Mouse (Mus musculus) midbrain, embryonic 11.5 days (tissue): Measurements from ENCODE around the gene Zfp185. TPM values are rescaled to one million over a fixed set of nuclear protein-coding genes. Genes with fewer than 3 reads are reported as not detected.

Experiments
- microRNA counts: library from miRNA; unstranded; fragments of <30 nt; microRNA quantifications from one replicate; lab custom pipeline; 2015
- microRNA-seq: library from miRNA; unstranded; fragments of <30 nt; microRNA quantifications from one replicate; pipeline ENCODE4, GENCODE M21; 2017
- polyA plus RNA-seq: library from polyadenylated mRNA; unstranded; fragments of >200 nt; fragmentation: Nextera tagmentation; extraction: Ambion mirVana; gene quantifications from 2 replicates; pipeline ENCODE4 v1.2.1, GENCODE M21; 2014

Zfp185 gene
- polyA plus RNA-seq, 1 experiment from 2014 or later = 3.9 TPM

MicroRNAs encoded within 50 kb of the gene (microRNA counts, 519-probe panel; counts per million panel counts)
- microRNA mmu-miR-2137 (lab: Ali Mortazavi, UCI) = not detected

Small RNAs within 50 kb of the gene (microRNA-seq; reads per million reads assigned to microRNA genes)
- gene Mir2137 = 149 reads per million, percentile 58 among the genes with 10 or more reads in this experiment

Other genes with a start within 250 kb of the Zfp185 start
- gene Gabrq, start 162.2 kb upstream of the Zfp185 start, polyA plus RNA-seq = 1.1 and 1.3 TPM in 2 replicates
- gene Cetn2, start 68.9 kb upstream of the Zfp185 start, polyA plus RNA-seq = 136 and 148 TPM in 2 replicates
- gene Nsdhl, start 68.8 kb upstream of the Zfp185 start, polyA plus RNA-seq = 52.5 and 54.4 TPM in 2 replicates
- not detected in 2 replicates for gene Pnma5, start 49.8 kb downstream of the Zfp185 start, polyA plus RNA-seq
- gene Pnma3, start 77.4 kb downstream of the Zfp185 start, polyA plus RNA-seq = 0.57 and 0.59 TPM in 2 replicates
- 0.42 and 0.58 TPM in 2 replicates for gene Xlr4a, start 95.1 kb downstream of the Zfp185 start, polyA plus RNA-seq
- 3.8 and 4.7 TPM in 2 replicates for gene Xlr3a, start 109.8 kb downstream of the Zfp185 start, polyA plus RNA-seq
- 0.23 TPM in 1 of 2 replicates, not detected in the other for gene Gm14685, start 129.7 kb downstream of the Zfp185 start, polyA plus RNA-seq
- not detected in 2 replicates for gene Xlr5b, start 161.5 kb downstream of the Zfp185 start, polyA plus RNA-seq
- 0.27 TPM in 1 of 2 replicates, not detected in the other for gene DXBay18, start 162.1 kb downstream of the Zfp185 start, polyA plus RNA-seq
- not detected in 2 replicates for gene Spin2d, start 189.7 kb downstream of the Zfp185 start, polyA plus RNA-seq
- gene Xlr3b, start 204.9 kb downstream of the Zfp185 start, polyA plus RNA-seq = 16.1 and 18.9 TPM in 2 replicates
- gene Xlr4b, start 227.0 kb downstream of the Zfp185 start, polyA plus RNA-seq = 0.31 and 0.32 TPM in 2 replicates
- gene F8a, start 241.0 kb downstream of the Zfp185 start, polyA plus RNA-seq = 16.0 and 19.4 TPM in 2 replicates